Mouse (Mus musculus) cerebellum, adult 2 months (tissue): Measurements from ENCODE around the gene Vav2. TPM values are rescaled to one million over a fixed set of nuclear protein-coding genes. Genes with fewer than 3 reads are reported as not detected.

ENCODE experiments used
- DNase-seq, 2 experiments: peaks; one replicate each; pipeline ENCODE4 v3.0.0; 2021
- H3K27ac ChIP-seq: fragments of 200-500 bp; 2 replicates; pipeline ENCODE4 v1.5.1; 2012; ENCODE audit warnings: low read length, control low read depth, inconsistent platforms; ENCODE audit not compliant: insufficient read depth
- H3K27me3 ChIP-seq: fragments of 200-500 bp; 2 replicates; pipeline ENCODE4 v1.6.1; 2012; ENCODE audit warnings: inconsistent platforms, mild to moderate bottlenecking, low read length, moderate library complexity; ENCODE audit not compliant: control insufficient read depth, insufficient read depth
- H3K4me1 ChIP-seq: fragments of 200-500 bp; 2 replicates; pipeline ENCODE4 v1.6.1; 2011; ENCODE audit warnings: low read length; ENCODE audit not compliant: control insufficient read depth, insufficient read depth
- H3K4me3 ChIP-seq: fragments of 200-500 bp; replicated peaks from 2 replicates; pipeline ENCODE3; 2011; ENCODE audit warnings: mild to moderate bottlenecking, low read depth, low read length, control low read depth; ENCODE audit not compliant: insufficient read depth
- CTCF ChIP-seq: fragments of 200-500 bp; IDR thresholded peaks from 2 replicates; pipeline ENCODE4 v1.5.1; 2011; ENCODE audit warnings: low read depth, mild to moderate bottlenecking, control low read depth, low read length, moderate library complexity, borderline replicate concordance; ENCODE audit not compliant: insufficient read depth
- POLR2A ChIP-seq: fragments of 200-500 bp; IDR thresholded peaks from 2 replicates; pipeline ENCODE4 v1.6.1; 2011; ENCODE audit warnings: low read length, control low read depth, borderline replicate concordance; ENCODE audit not compliant: insufficient read depth
- WGBS: fragments of 180-500 bp; shearing (Covaris S2); methylation state at CpG from one replicate; pipeline ENCODE4 v1.1.7; 2018; 5-methylcytosine and 5-hydroxymethylcytosine counted together
- polyA plus RNA-seq: library from polyadenylated mRNA; depleted of rRNA; stranded (reverse); fragments of >200 nt; gene quantifications from 2 replicates; pipeline ENCODE4 v1.2.3, GENCODE M21; 2012

The Vav2 gene
- polyA plus RNA-seq, 1 experiment: 16.1 TPM

GRCm38 (mm10) chr2:27329386-27330060 lies 97.3 kb downstream of the Vav2 start:
- H3K4me1 ChIP-seq: peaks cover 19% of the 10 kb centered on the region

GRCm38 (mm10) chr2:27328613-27329041 lies 98.2 kb downstream of the Vav2 start:
- Histone ChIP-seq H3K27me3 (no peaks in the 10 kb centered on the region; the same call in 1 of the 2 replicates), H3K4me3 (no peak overlapping the region), H3K4me1 (peaks cover 19% of the 10 kb centered on the region), H3K27ac (no peak overlapping the region)
- no peak for DNase-seq
- no peak for TF ChIP-seq POLR2A
- TF ChIP-seq CTCF: no peak

More at GRCm38 (mm10) chr2:27329386-27330060, 97.3 kb downstream of the Vav2 start:
- Histone ChIP-seq H3K27me3 (no peaks in the 10 kb centered on the region; the same call in 1 of the 2 replicates), H3K4me3 (no peak overlapping the region), H3K27ac (no peak overlapping the region)
- no peak for DNase-seq
- 87% methylated on average over 10 of the region's 10 CpGs for WGBS
- TF ChIP-seq CTCF (no peak), POLR2A (no peak)

- Histone ChIP-seq H3K4me1 (peaks cover 19% of the 10 kb centered on the region), H3K4me3 (no peak overlapping the region), H3K27me3 (no peaks in the 10 kb centered on the region; the same call in 1 of the 2 replicates), H3K27ac (no peak overlapping the region)
- TF ChIP-seq CTCF (no peak), POLR2A (no peak)
- no peak for DNase-seq
- WGBS: 92% methylated on average over 4 of the region's 4 CpGs
These were observed 98.9 kb downstream of the Vav2 start for GRCm38 (mm10) chr2:27327886-27328285.

- Histone ChIP-seq H3K4me1 (peaks cover 19% of the 10 kb centered on the region), H3K4me3 (no peak overlapping the region), H3K27me3 (no peaks in the 10 kb centered on the region; the same call in 1 of the 2 replicates), H3K27ac (no peak overlapping the region)
- WGBS: 87% methylated on average over 6 of the region's 6 CpGs
- DNase-seq: no peak
- TF ChIP-seq POLR2A: no peak
- TF ChIP-seq CTCF: no peak
These were observed 99.8 kb downstream of the Vav2 start for GRCm38 (mm10) chr2:27327076-27327475.

GRCm38 (mm10) chr2:27326357-27326756 lies 100.5 kb downstream of the Vav2 start:
- H3K27me3 ChIP-seq: no peaks in the 10 kb centered on the region; the same call in 1 of the 2 replicates
- TF ChIP-seq POLR2A: no peak
- no peak for TF ChIP-seq CTCF
- WGBS: 88% methylated on average over 7 of the region's 7 CpGs
- H3K4me3 ChIP-seq: no peak overlapping the region
- H3K27ac ChIP-seq: no peak overlapping the region
- no peak for DNase-seq
- peaks cover 17% of the 10 kb centered on the region for H3K4me1 ChIP-seq

- Histone ChIP-seq H3K4me3 (no peak overlapping the region), H3K4me1 (peaks cover 1% of the 10 kb centered on the region; the same call in 1 of the 2 replicates), H3K27me3 (no peaks in the 10 kb centered on the region; the same call in 1 of the 2 replicates), H3K27ac (no peak overlapping the region)
- no peak for DNase-seq
- WGBS: 92% methylated on average over 2 of the region's 2 CpGs
- TF ChIP-seq CTCF (no peak), POLR2A (no peak)
These were observed 102.1 kb downstream of the Vav2 start for GRCm38 (mm10) chr2:27324690-27325089.

GRCm38 (mm10) chr2:27321431-27321875 lies 105.4 kb downstream of the Vav2 start:
- Histone ChIP-seq H3K4me3 (no peak overlapping the region), H3K27ac (no peak overlapping the region), H3K4me1 (no peaks in the 10 kb centered on the region; the same call in 1 of the 2 replicates), H3K27me3 (no peaks in the 10 kb centered on the region)
- TF ChIP-seq POLR2A (no peak), CTCF (no peak)
- no peak for DNase-seq
- WGBS: 55% methylated on average over 6 of the region's 6 CpGs

GRCm38 (mm10) chr2:27320820-27321219 lies 106.0 kb downstream of the Vav2 start:
- no peak for DNase-seq
- Histone ChIP-seq H3K4me3 (no peak overlapping the region), H3K27ac (no peak overlapping the region), H3K4me1 (no peaks in the 10 kb centered on the region; the same call in 1 of the 2 replicates), H3K27me3 (no peaks in the 10 kb centered on the region)
- TF ChIP-seq POLR2A: no peak
- TF ChIP-seq CTCF: no peak
- WGBS: 72% methylated on average over 8 of the region's 8 CpGs
